Mouse (Mus musculus): Measurements from ENCODE around the gene Stxbp1. TPM values are rescaled to one million over a fixed set of nuclear protein-coding genes. Genes with fewer than 3 reads are reported as not detected.

Stxbp1 gene
- total RNA-seq, 2 experiments from 2014 or later, result 21.5 to 30.6 TPM

DNA sequence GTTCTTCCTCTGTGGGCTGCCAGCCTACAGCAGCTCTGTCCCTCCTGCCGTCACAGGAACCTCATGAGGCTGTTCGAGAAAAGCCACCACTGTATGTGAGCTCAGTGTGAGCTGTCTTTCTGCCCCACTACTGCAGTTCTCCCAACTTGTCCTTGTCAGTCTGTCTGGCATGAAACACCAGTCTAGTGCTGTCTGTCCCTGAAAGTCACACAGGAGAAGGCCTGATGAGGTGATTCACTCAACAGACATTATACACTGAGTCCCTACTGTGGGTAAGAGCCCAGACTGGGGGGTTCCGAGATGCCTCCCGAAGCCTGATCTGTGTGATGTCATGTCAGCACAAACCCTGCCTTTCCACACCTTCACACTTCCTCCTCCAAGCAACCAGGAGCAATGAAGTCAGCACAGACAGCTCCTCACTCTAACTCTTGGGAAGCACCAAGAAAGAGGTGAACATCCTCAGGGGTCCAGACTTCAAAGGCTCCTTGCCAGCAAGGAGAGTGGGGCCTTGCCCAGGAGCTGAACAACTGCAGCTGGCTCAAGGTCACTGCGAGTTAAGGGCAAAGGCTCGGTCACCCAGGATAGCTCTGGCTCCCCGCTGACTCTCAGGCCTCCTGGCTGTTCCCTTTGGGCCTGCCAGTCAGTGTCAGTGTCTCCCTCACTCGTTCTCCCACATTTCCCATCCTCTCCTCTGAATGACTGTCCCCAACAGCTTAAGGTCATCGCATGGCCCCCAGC lies 8.7 kb downstream of the Stxbp1 start:
- peak; percentile 25 to 30 for DNase-seq

- DNase-seq, result no peak
Measured at GRCm38 (mm10) chr2:32835588-32835987, 11.5 kb downstream of the Stxbp1 start.

GRCm38 (mm10) chr2:32834496-32834895 lies 12.5 kb downstream of the Stxbp1 start:
- DNase-seq, result peak; percentile 41 to 58

DNA sequence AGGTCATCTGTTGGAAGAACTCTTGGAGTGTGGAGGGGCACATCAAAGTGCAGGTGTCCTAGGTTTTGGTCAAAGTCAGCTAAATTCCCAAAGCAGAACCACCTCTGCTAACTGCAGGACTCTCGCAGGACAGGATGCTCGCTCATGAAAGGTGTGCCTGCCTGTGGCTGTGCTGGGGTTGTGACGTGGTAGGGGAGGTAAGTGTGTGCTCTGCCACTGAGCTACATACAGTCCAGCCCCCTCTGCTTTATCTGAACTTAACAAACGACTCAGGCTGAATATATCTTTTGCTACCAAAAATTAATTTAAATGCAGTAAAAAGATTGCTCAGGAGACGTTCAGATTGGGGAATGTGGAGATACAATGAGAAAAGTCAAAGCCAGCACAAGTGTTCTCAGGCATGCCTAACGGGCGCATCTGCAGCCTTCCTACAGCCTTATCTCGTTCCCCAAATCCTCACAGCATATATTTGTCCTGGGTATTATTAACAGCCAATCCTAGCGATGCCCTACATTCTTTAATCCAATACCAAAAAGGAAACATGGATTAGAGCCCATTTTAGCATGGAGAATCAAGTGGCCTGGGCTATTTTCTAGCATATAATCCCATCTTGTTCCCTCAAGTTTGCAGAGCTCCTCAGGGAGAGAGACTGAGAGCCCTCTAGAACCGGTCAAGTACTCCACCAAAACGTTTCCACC lies 17.9 kb downstream of the Stxbp1 start:
- DNase-seq, result no peak

GRCm38 (mm10) chr2:32825796-32826195 lies 21.2 kb downstream of the Stxbp1 start:
- DNase-seq, result no peak

- no peak for DNase-seq
Measured at GRCm38 (mm10) chr2:32824778-32825177, 22.3 kb downstream of the Stxbp1 start.

DNA sequence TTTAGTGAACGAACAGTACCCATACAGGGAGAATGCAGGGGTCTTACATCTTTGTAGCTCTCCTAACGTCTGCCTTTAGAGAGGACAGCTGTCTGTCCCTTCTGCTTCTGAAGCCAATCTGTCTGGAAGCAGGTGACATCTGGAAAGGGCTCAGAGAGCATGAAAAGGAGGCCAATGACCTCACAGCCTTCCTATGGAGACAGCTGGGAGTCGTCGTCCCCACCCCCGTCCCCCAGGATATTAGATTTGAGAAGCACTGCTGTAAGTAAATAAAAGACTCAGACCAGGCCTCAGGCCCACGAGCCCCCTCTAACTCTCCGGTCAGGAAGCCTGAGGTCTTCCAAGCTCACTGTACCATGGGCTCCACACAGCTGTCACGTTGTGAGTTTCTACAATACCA lies 22.9 kb downstream of the Stxbp1 start:
- no peak for DNase-seq

GRCm38 (mm10) chr2:32823579-32824154 lies 23.4 kb downstream of the Stxbp1 start:
- no peak for DNase-seq

GRCm38 (mm10) chr2:32823153-32823552 lies 23.9 kb downstream of the Stxbp1 start:
- no peak for DNase-seq

DNA sequence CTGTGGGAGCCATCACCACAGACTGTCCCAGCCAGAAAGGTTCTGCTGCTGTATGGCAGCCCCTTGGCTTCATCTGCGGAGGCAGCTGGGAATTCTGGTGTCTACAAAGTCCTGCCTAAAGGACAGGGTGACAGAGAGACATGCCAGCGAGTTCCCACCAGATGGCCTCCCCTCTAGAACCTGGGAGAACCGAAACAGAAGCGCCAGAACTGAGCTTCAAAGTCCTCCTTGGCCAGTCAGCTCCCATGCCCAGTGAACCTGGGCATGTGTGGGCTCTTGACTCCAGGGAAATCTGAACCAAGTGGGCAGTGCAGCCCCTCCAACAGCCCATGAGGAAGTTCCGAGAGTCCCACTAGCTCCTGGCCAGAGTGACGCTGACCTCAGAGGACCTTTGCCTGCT lies 24.4 kb downstream of the Stxbp1 start:
- DNase-seq, result no peak

DNA sequence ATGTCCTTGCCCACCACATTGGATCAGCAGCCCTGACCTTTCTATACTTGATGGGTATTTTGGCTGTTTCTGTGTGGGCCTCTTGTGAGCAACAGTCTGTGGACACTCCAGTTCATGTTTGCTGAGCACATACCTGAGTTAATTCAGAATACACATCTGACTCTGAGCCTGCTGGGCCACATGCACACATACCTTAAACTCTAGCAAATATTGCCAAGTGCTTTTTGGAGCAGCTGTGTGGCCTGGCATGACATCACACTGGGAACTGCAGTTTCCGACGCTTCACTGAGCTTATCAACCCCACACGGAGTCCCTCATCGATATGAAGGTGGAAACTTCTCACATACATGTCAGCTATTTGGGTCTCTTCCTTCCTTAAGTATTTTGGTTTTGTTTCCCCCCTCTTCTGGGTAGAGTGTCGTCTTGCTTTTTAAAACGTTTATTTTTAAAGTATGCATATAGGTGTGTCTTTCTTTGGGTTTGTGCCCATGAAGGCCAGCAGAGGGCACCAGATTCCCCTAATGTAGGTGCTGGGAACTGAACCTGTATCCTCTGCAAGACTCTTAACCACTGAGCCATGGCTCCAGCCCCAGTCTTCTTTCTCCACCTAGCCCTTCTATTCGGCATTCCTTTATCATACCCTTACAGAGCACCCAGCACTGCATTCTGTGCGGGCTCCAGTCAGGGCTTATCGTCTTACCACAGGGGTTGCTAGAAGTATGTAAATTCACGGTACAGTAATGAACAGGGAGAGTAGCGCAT lies 25.8 kb downstream of the Stxbp1 start:
- peak; percentile 55 to 57 for DNase-seq

- no peak for DNase-seq
Measured at GRCm38 (mm10) chr2:32818208-32818607, 28.8 kb downstream of the Stxbp1 start.

GRCm38 (mm10) chr2:32817589-32817988 lies 29.5 kb downstream of the Stxbp1 start:
- DNase-seq, result no peak

GRCm38 (mm10) chr2:32816946-32817581 lies 30.0 kb downstream of the Stxbp1 start:
- DNase-seq, result no peak

DNA sequence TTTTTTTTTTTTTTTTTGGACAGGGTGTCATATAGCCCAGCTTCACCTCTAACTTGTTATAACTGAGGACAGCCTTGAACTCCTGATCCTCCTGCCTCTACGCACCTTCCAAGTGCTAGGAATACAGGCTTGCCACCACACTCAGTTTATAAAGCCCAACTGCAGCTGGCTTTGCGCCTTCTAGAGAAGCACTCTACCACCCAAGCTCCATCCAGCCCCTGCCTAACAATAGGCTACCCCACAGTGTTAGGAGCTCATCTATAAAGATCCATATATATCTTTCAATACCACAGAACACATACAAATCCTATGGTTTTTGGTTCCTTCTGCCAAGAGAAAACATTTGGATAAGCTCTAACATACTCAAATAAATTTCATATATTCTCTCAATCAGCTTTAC lies 30.5 kb downstream of the Stxbp1 start:
- DNase-seq, result no peak

GRCm38 (mm10) chr2:32811959-32812358 lies 35.1 kb downstream of the Stxbp1 start:
- DNase-seq, result no peak

DNA sequence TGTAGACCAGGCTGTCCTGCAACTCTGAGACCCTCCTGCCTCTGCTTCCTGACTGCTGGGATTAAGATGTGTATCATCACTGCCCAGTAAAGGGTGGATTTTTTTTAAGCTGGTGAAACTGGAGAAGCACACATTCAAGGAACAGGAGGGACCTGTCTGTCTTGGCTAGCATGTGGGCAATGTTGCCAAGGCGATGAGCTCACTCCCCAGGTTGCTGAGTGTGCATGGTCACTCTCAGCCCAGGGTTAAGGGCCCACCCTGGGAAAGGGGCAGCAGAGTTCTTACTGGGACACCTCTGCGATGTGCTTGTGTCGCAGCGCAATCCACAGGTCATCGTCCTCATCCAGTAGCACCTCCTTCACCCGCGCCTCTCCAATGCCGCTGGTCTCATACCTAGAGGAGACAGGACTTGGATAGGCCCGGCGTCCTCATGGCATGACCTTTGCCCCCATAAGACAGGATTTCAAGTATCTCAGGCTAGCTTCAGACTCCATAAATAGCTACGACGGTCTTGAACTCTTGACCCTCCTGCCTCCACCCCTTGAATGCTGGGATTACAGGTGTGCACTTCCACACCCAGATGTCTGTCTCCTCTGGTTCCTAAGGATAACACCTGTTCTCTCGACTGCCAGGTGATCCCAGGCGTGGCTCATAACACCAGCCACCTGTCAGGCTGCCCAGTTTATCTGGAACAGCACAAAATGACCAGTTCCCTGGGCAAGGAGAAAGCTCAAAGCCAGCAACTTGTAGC lies 38.1 kb downstream of the Stxbp1 start:
- DNase-seq, result no peak

DNA sequence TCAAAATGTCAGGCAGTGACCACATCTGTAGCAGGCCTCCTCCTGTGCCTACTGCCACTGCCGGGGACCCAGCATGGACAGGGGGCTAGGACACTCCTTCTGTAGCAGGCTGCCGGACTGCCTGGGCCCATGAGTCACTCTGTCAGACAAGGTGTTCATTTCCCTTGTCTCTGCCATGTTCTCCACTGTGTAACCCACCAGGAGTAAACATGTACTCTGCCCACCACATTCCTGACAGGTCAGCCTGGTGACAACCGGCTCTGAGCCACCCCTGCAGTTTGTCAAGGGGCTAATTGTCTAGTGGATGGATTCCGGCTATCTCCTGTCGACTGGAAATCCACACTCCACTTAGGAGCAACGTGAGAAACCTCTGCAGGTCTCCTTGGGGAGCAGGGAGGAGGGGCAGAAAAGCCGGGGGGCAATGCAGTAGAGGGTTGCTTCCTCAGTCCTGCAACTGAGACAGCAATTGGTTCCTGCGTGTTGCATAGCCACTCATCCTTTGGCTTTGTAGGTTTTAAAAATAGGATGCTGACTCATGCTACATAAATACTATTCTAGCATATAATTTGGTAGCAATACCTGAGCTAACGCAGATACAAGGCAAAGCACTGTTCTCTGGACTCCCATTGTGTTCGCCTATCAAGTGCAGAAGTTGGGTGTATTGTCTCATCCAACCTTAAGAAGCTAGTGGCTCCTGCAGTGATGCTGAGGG lies 48.6 kb downstream of the Stxbp1 start:
- no peak for DNase-seq

DNA sequence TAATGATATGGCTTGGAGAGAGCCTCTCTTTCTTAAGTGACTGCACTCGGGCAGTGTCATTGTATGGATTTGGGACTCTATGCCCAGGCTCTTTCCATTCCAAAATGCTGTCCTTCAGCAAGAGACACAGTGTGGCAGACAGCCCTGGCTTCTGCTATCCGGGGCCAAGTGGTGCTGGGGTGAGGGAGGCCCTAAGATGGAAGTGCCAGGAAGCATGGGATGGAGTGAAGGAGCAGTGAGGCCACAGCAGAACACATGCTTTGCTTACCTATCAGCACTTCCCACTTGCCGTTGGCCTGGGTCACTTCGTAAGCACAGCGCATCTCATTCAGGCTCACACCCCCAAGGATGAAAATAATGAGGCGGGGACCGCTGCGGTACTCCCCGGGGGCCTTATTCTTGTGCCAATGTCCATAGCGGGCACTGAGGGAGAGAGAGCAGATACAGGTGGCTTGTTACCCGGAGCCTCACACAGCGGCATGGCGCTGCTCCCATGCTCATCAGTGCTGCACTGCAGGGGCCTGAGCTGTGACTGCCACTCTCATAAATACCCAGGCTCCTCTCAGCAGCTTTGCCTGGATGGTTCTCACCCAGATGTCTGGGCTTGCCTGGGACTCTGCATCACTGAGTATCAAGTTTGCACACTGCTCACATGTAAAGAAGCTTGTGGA lies 51.2 kb downstream of the Stxbp1 start:
- DNase-seq, result no peak

- peak; percentile 33 to 37 for DNase-seq
Measured at GRCm38 (mm10) chr2:32791297-32791696, 55.7 kb downstream of the Stxbp1 start.

All from adrenal gland, postnatal 36 days (tissue).